Mouse (Mus musculus): ENCODE results near the gene Olfr1283.
"Not testable (repeated sequence)": the region's sequence is repeated elsewhere in the genome, so short reads cannot be mapped to it uniquely, and the experiment has no call there.

The Olfr1283 gene

GRCm38 (mm10) chr2:111366490-111366889 lies at the start of gene Olfr1283:
Olfr1283 (plus strand) TSS chr2:111366790.
- no peak for DNase-seq

- no peak for DNase-seq
Measured at GRCm38 (mm10) chr2:111326220-111326619, 40.4 kb upstream of the Olfr1283 start, which contains the start of gene Olfr1281. Olfr1281 (plus strand) TSS chr2:111326520.

- not testable (repeated sequence) for DNase-seq
Measured at GRCm38 (mm10) chr2:111333721-111334120, 32.9 kb upstream of the Olfr1283 start.

GRCm38 (mm10) chr2:111335976-111336375 lies 30.6 kb upstream of the Olfr1283 start, which contains the start of gene Olfr1282:
Olfr1282 (minus strand) TSS chr2:111336076.
- DNase-seq = no peak

GRCm38 (mm10) chr2:111375222-111375621 lies 8.6 kb downstream of the Olfr1283 start, which contains the start of gene Olfr1284:
Olfr1284 (plus strand) TSS chr2:111375522.
- no peak for DNase-seq

Measured in kidney, adult 8-10 months (tissue).